Mouse (Mus musculus) neural tube, embryonic 14.5 days (tissue): ENCODE results near the gene Smyd4. TPM values are rescaled to one million over a fixed set of nuclear protein-coding genes. Genes with fewer than 3 reads are reported as not detected.

Experiments
- ATAC-seq: fragments of 200-750 bp; cut with Nextera tagmentation; 2 replicates; pipeline ENCODE4 v1.8.0; 2017; ENCODE audit warnings: low read depth, mild to moderate bottlenecking, moderate TSS enrichment, moderate library complexity
- H3K27ac ChIP-seq: fragments of 300-500 bp; sonication (generic); 2 replicates; pipeline ENCODE4 v1.5.1; 2014; ENCODE audit warnings: low read depth, mild to moderate bottlenecking, control low read depth, low read length, moderate library complexity, mixed read lengths
- H3K27me3 ChIP-seq: fragments of 300-500 bp; sonication (generic); 2 replicates; pipeline ENCODE4 v1.6.1; 2014; ENCODE audit warnings: low read length; ENCODE audit not compliant: control insufficient read depth, insufficient read depth
- H3K36me3 ChIP-seq: fragments of 300-500 bp; sonication (generic); 2 replicates; pipeline ENCODE4 v1.6.1; 2014; ENCODE audit warnings: low read length, mixed read lengths; ENCODE audit not compliant: control insufficient read depth, insufficient read depth
- H3K4me1 ChIP-seq: fragments of 300-500 bp; sonication (generic); 2 replicates; pipeline ENCODE4 v1.6.1; 2014; ENCODE audit warnings: low read length; ENCODE audit not compliant: control insufficient read depth, insufficient read depth
- H3K4me2 ChIP-seq: fragments of 300-500 bp; sonication (generic); 2 replicates; pipeline ENCODE4 v1.6.1; 2014; ENCODE audit warnings: mild to moderate bottlenecking, low read depth, low read length, control low read depth
- H3K4me3 ChIP-seq: fragments of 300-500 bp; sonication (generic); 2 replicates; pipeline ENCODE4 v1.5.1; 2014; ENCODE audit warnings: low read depth, low read length, control low read depth, mixed read lengths
- H3K9ac ChIP-seq: fragments of 300-500 bp; sonication (generic); replicated peaks from 2 replicates; pipeline ENCODE4 v1.6.1; 2014; ENCODE audit warnings: low read depth, mild to moderate bottlenecking, control low read depth, low read length, mixed read lengths
- H3K9me3 ChIP-seq: fragments of 300-500 bp; sonication (generic); 2 replicates; pipeline ENCODE4 v1.6.1; 2016; ENCODE audit warnings: low read length; ENCODE audit not compliant: control insufficient read depth
- WGBS: fragments of 180-500 bp; shearing (Covaris S2); extraction: QIAGEN DNeasy Blood & Tissue Kit; methylation state at CpG from one replicate; pipeline ENCODE4 v1.1.7; 2014; 5-methylcytosine and 5-hydroxymethylcytosine counted together
- polyA plus RNA-seq: library from polyadenylated mRNA; unstranded; fragments of >200 nt; fragmentation: Nextera tagmentation; extraction: Ambion mirVana; gene quantifications from 2 replicates; pipeline ENCODE4 v1.2.1, GENCODE M21; 2014

Gene Smyd4
- polyA plus RNA-seq: 15.3 and 17.7 TPM in 2 replicates

- WGBS: under 1% methylated on average over 56 of the region's 56 CpGs
- ATAC-seq: peak; percentile 100
- Histone ChIP-seq H3K9ac (peak within 1 kb of the TSS; percentile 75), H3K27me3 (no peaks in the 10 kb centered on the region), H3K4me3 (peak within 1 kb of the TSS; percentile 74), H3K4me2 (peak within 1 kb of the TSS; percentile 78), H3K27ac (peak within 1 kb of the TSS; percentile 40; the same call in 1 of the 2 replicates), H3K9me3 (no peaks in the 10 kb centered on the region), H3K36me3 (no peaks in the 10 kb centered on the region), H3K4me1 (peaks cover 7% of the 10 kb centered on the region)
Observed at GRCm38 (mm10) chr11:75348199-75348889, at the start of gene Smyd4, which contains the start of gene Rpa1. Smyd4 (plus strand) TSS chr11:75348433. Rpa1 (minus strand) TSS chr11:75348324.

- peaks cover 9% of the 10 kb centered on the region; the same call in 1 of the 2 replicates for H3K4me1 ChIP-seq
- no peaks in the 10 kb centered on the region for H3K9me3 ChIP-seq
- no peak for ATAC-seq
- no peak overlapping the region for H3K4me2 ChIP-seq
- peaks cover 16% of the 10 kb centered on the region for H3K36me3 ChIP-seq
- WGBS: 49% methylated on average over 11 of the region's 11 CpGs
- H3K4me3 ChIP-seq: no peak overlapping the region
- H3K27me3 ChIP-seq: no peaks in the 10 kb centered on the region
- H3K9ac ChIP-seq: no peak overlapping the region
- H3K27ac ChIP-seq: no peak overlapping the region
Observed at GRCm38 (mm10) chr11:75298491-75298890, 49.7 kb upstream of the Smyd4 start.

DNA sequence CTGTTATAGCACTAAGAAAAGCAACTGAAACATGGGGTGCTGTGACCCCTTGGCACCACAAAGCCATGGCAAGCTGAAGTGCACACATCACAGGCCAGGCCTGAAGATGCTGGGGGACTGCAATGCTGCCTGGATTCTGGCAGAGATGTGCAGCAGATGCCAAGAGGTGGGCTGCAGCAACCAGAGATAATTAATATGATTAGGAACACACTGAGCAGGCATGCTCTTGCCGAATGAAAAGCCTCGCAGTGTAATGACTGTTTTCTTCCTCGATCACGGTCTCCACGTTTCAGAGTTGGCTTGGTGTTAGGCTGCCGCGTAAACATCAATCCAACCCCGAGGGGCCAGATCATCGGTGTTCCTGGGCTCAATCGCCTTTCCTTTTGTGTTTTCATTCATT is 48.4 kb upstream of the Smyd4 start:
- 0 out of 2 replicates have a peak overlapping the region, but pooled peaks have one; percentile 7 for H3K9ac ChIP-seq
- H3K27me3 ChIP-seq: no peaks in the 10 kb centered on the region
- peaks cover 5% of the 10 kb centered on the region; the same call in 1 of the 2 replicates for H3K4me1 ChIP-seq
- no peaks in the 10 kb centered on the region for H3K9me3 ChIP-seq
- peak overlapping the region; percentile 64 for H3K27ac ChIP-seq
- peaks cover 16% of the 10 kb centered on the region for H3K36me3 ChIP-seq
- WGBS: 41% methylated on average over 10 of the region's 10 CpGs
- H3K4me3 ChIP-seq: no peak overlapping the region
- ATAC-seq: no peak
- no peak overlapping the region for H3K4me2 ChIP-seq

DNA sequence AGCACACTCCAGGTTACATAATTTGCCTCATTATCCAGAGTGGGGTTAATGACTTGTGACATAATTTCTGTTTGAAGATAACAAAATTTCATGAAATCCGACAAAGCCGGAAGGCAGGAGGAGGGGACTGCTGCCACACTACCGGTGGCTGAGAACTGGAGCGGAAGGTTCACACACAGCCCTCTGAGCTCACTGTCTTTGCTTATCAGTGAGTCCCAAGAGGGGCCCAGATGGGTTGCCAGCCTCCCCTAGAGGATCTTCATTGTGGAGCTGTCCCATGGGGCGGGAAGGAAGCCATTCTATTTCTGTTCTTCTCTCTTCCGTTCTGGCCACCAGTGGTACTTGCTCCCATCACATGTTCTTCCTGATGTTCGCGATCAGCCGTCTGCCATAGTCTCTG is 47.3 kb upstream of the Smyd4 start:
- peaks cover 5% of the 10 kb centered on the region; the same call in 1 of the 2 replicates for H3K4me1 ChIP-seq
- H3K27ac ChIP-seq: no peak overlapping the region
- no peak overlapping the region for H3K4me3 ChIP-seq
- no peak overlapping the region for H3K4me2 ChIP-seq
- WGBS: 84% methylated on average over 9 of the region's 9 CpGs
- H3K9me3 ChIP-seq: no peaks in the 10 kb centered on the region
- no peaks in the 10 kb centered on the region for H3K27me3 ChIP-seq
- no peak for ATAC-seq
- H3K9ac ChIP-seq: no peak overlapping the region
- peaks cover 16% of the 10 kb centered on the region for H3K36me3 ChIP-seq

DNA sequence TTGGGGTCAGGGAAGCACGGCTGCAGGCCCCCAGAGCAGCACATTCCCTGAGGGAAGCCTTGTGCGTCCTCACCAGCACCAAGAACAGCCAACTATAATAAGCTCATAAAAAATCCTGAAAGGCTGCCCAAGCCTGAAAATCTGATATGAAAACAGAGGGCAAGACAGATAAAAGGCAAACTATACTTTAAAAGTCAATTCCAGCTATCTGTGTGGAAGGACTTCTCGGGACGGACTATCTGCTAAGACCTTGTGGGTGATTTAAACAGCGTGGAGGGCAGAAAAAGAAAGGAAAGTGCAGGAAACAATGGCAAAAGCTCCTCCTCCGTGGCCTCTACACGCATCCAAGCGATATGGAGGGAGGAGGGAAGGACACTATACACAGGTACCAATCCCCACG is 43.4 kb upstream of the Smyd4 start:
- no peak overlapping the region for H3K4me3 ChIP-seq
- ATAC-seq: no peak
- H3K27me3 ChIP-seq: no peaks in the 10 kb centered on the region
- H3K9me3 ChIP-seq: no peaks in the 10 kb centered on the region
- no peak overlapping the region for H3K4me2 ChIP-seq
- H3K9ac ChIP-seq: no peak overlapping the region
- peaks cover 14% of the 10 kb centered on the region for H3K36me3 ChIP-seq
- WGBS: 82% methylated on average over 9 of the region's 9 CpGs
- H3K4me1 ChIP-seq: peaks cover 2% of the 10 kb centered on the region; the same call in 1 of the 2 replicates
- H3K27ac ChIP-seq: no peak overlapping the region

DNA sequence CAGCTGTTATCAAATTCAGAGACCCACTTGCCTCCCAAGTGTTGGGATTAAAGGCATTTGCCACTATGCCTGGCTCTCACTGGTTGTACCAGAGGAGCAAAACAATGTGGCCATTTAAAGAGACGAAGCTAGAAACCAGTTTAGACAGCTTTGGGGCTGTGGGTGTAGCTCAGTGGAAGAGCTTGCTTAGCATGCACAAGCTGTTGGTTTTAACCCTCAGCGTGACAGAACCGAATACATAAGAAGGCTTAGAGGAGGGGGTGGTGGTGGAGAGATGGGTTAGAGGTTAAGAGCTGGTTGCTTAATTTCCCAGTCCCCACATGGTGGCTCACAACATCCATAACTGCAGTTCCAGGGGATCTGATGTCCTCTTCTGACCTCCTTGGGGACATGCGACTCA is 39.6 kb upstream of the Smyd4 start:
- Histone ChIP-seq H3K36me3 (peaks cover 8% of the 10 kb centered on the region), H3K9ac (no peak overlapping the region), H3K4me2 (no peak overlapping the region), H3K4me3 (no peak overlapping the region), H3K27me3 (no peaks in the 10 kb centered on the region), H3K27ac (no peak overlapping the region), H3K9me3 (no peaks in the 10 kb centered on the region), H3K4me1 (no peaks in the 10 kb centered on the region)
- ATAC-seq: no peak
- 88% methylated on average over 4 of the region's 4 CpGs for WGBS

DNA sequence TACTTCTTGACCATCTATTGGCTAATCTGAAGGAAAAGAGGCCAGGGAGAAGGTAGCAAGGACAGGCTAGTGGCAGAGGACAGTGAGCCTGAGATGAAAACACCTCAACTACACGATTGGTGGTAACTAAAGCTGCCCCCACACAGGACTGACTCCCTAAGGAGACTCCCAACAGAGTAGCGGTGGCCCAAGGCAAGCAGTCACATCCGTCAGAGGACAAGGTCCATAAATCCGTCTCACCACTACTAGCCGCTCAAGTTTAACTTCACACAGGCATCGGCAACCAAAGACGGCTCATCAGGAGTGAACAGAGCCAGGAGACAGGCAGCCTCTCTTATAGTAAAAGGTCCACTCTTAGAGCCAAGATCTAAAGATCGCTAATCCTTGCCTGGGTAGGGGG is 37.4 kb upstream of the Smyd4 start:
- no peaks in the 10 kb centered on the region for H3K4me1 ChIP-seq
- H3K9me3 ChIP-seq: no peaks in the 10 kb centered on the region
- no peak overlapping the region for H3K4me3 ChIP-seq
- no peak for ATAC-seq
- no peak overlapping the region for H3K27ac ChIP-seq
- no peak overlapping the region for H3K9ac ChIP-seq
- WGBS: 73% methylated on average over 8 of the region's 8 CpGs
- no peaks in the 10 kb centered on the region for H3K27me3 ChIP-seq
- H3K36me3 ChIP-seq: peaks cover 12% of the 10 kb centered on the region
- no peak overlapping the region for H3K4me2 ChIP-seq

DNA sequence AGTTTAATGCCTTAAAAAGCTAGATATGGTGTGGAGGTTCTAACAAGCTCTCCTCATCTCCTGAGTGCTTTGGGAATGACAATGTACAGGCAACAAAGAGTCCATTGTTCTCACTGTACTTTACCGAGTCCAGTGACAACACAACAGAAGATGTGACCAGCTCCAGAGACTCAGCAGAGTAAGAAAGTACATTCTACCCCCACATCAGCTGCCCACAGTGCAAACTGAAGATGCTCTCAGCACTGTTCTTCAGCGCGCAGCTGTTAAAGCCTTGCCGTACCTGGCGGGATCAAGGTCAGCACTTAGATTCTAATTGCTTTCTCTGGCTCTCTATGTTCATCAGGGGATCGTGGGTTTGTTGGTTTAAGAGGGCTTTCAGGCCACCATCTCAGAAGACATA is 36.5 kb upstream of the Smyd4 start:
- Histone ChIP-seq H3K4me2 (no peak overlapping the region), H3K27ac (no peak overlapping the region), H3K4me3 (no peak overlapping the region), H3K36me3 (peaks cover 12% of the 10 kb centered on the region), H3K9ac (no peak overlapping the region), H3K4me1 (no peaks in the 10 kb centered on the region), H3K27me3 (no peaks in the 10 kb centered on the region), H3K9me3 (no peaks in the 10 kb centered on the region)
- WGBS: 81% methylated on average over 6 of the region's 6 CpGs
- no peak for ATAC-seq

DNA sequence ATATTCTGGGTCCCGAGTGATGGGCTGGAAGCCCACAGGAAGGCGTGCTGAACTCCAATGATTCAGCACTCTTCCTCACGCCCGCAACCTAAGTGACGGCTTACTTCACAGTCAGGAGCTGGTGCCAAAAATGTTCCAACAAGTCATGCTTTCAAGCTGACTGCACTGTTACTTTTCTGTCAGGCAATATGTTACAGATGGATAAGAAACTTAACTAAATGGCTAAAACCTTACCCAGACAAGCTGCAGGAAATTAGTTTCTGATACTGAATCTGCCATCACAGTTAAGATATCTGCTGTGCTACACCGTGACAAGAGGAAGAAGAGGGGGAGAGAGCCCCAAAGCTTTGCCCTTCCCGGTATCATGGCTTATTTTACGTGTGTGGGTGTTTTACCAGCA is 34.4 kb upstream of the Smyd4 start:
- Histone ChIP-seq H3K27me3 (no peaks in the 10 kb centered on the region), H3K4me1 (no peaks in the 10 kb centered on the region), H3K36me3 (peaks cover 12% of the 10 kb centered on the region), H3K27ac (no peak overlapping the region), H3K4me2 (no peak overlapping the region), H3K9ac (no peak overlapping the region), H3K9me3 (no peaks in the 10 kb centered on the region), H3K4me3 (no peak overlapping the region)
- 96% methylated on average over 8 of the region's 8 CpGs for WGBS
- ATAC-seq: no peak
